Mouse (Mus musculus) adrenal gland (tissue): Measurements from ENCODE around the gene Rps6ka2.
"Not testable (repeated sequence)": the region's sequence is repeated elsewhere in the genome, so short reads cannot be mapped to it uniquely, and the experiment has no call there.

Source experiments
- intact Hi-C: fragments of 180-260 bp; cut with DNase I; formaldehyde crosslinking; loops from one replicate; pipeline ENCODE4 v1.15.1; 2025

Rps6ka2 gene

GRCm38 (mm10) chr17:7269151-7269806 lies 99.4 kb downstream of the Rps6ka2 start:
- intact Hi-C loops, result no loop called here

- intact Hi-C loops, result no loop called here
Measured at GRCm38 (mm10) chr17:7270506-7270905, 100.6 kb downstream of the Rps6ka2 start.

- intact Hi-C loops, result no loop called here
Measured at GRCm38 (mm10) chr17:7271522-7272134, 101.7 kb downstream of the Rps6ka2 start.

GRCm38 (mm10) chr17:7273054-7273453 lies 103.1 kb downstream of the Rps6ka2 start:
- intact Hi-C loops, result no loop called here

GRCm38 (mm10) chr17:7273785-7274184 lies 103.9 kb downstream of the Rps6ka2 start:
- intact Hi-C loops, result no loop called here

GRCm38 (mm10) chr17:7278702-7279242 lies 108.9 kb downstream of the Rps6ka2 start:
- intact Hi-C loops, result no loop called here

- intact Hi-C loops, result no loop called here
Measured at GRCm38 (mm10) chr17:7279251-7279650, 109.3 kb downstream of the Rps6ka2 start.

- intact Hi-C loops, result no loop called here
Measured at GRCm38 (mm10) chr17:7284297-7284910, 114.5 kb downstream of the Rps6ka2 start.

- intact Hi-C loops, result no loop called here
Measured at GRCm38 (mm10) chr17:7285292-7285691, 115.4 kb downstream of the Rps6ka2 start.

- intact Hi-C loops, result no loop called here
Measured at GRCm38 (mm10) chr17:7286422-7287050, 116.6 kb downstream of the Rps6ka2 start.

GRCm38 (mm10) chr17:7292012-7292684 lies 122.2 kb downstream of the Rps6ka2 start:
- intact Hi-C loops, result no loop called here

GRCm38 (mm10) chr17:7306278-7307196 lies 136.6 kb downstream of the Rps6ka2 start:
- intact Hi-C loops, result not testable (repeated sequence)

GRCm38 (mm10) chr17:7315693-7316382 lies 145.9 kb downstream of the Rps6ka2 start:
- intact Hi-C loops, result not testable (repeated sequence)

GRCm38 (mm10) chr17:7319789-7320188 lies 149.9 kb downstream of the Rps6ka2 start:
- intact Hi-C loops, result not testable (repeated sequence)

GRCm38 (mm10) chr17:7324346-7324745 lies 154.4 kb downstream of the Rps6ka2 start, which contains the start of gene Tcp10a:
TSS of gene Tcp10a (plus strand) at chr17:7324646.
- intact Hi-C loops, result not testable (repeated sequence)

- intact Hi-C loops, result not testable (repeated sequence)
Measured at GRCm38 (mm10) chr17:7326415-7326814, 156.5 kb downstream of the Rps6ka2 start.

GRCm38 (mm10) chr17:7332745-7333144 lies 162.8 kb downstream of the Rps6ka2 start:
- intact Hi-C loops, result not testable (repeated sequence)

GRCm38 (mm10) chr17:7337381-7337780 lies 167.5 kb downstream of the Rps6ka2 start:
- intact Hi-C loops, result not testable (repeated sequence)

GRCm38 (mm10) chr17:7348765-7349164 lies 178.8 kb downstream of the Rps6ka2 start:
- intact Hi-C loops, result not testable (repeated sequence)
